Mouse (Mus musculus) frontal cortex, postnatal 10 days (tissue): Measurements from ENCODE around the gene Arhgef16.

Source experiments
- DNase-seq, 2 experiments: peaks; one replicate each; pipeline ENCODE4 v3.0.0; 2022; ENCODE audit warnings: low spot score in 2 of 2, mixed read lengths in 1 of 2

Arhgef16 gene

DNA sequence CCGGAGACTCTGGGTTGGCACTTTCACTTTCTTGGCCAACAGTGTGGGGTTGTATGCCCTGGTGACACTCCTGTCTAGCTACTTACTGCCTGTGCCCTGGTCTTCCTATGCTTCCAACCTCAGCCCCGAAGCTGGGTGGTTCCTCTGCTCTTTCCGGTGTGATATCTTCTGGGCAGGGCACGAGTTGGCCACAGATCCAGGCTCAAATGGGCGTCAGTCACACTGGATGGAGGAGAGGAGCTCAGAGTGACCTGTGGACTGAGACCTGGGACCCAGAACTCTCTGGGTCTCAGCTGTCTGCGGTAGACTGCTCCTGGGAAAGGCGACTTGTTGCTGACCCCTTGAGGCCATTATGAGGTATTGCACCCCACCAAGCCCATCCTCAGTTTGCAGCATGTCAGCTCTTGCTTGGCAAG lies at the start of gene Arhgef16:
Arhgef16 (minus strand) TSS at position 211 of the 416 bp plus-strand sequence.
- DNase-seq = peak in 1 of 2 experiments; percentile 46

DNA sequence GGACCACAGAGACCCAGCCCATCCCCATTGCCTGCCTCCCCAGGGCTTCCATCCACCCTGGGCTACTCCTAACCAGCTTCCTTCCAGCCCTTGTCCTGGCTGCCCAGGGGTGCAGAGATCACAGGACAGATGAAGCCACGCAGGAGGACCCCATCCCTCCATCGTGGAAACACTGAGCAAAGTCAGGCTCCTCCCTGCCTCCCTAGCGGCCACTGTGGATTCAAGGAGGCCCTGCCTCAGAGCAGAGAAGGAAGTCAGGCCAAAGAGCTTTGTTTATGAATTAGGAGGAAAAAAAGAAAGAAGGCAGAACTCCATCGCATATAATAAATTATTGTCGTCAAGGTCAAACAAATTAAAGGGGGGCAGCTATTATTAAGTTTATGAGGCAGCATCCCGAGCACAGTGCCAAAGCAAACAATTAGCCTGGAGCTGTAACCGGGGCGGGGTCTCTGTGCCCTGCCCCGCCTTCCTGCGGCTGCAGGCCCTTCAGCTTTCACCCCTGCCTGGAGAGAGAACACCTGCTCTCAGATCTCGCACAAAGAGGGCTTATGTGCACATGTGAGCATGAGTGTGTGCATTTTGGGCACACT lies 46.8 kb upstream of the Arhgef16 start:
- DNase-seq = no peak

DNA sequence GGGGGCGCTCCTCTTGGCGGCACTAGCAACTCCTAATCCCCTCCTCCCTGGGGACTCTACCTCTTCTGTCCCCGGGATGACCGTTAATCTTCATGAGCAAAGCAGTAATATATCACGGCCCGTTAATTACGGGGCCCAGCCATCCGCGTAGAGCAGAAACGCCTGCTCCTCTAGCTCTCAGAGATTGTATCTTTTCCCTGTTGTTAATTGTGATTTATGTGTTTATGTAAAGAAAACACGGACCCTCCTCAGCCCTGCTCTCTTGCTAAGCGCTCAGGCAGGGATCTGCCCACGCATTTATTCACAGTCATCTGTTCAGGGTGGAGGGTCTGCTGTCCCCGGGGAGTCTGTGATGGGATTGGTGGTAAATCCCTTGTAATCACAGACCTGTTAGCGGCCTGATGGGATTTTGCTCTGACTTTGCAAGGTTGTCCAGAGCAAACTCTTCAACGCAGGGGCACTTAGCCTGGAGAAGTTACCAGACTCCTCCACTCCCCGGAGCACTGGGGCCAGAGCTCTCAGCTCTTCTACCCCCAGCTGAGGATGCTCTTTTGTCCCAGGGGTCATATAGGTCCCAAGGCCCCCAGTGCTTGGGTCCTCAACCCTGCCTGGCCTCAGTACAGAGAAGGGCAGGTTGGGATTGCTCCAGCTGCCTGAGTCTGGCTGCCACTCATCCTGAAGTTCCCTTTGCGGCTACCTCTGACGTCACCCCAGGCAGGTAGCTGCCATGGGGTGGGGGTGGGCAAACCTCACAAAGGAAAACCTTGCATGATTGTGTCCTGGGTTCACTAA lies 45.5 kb upstream of the Arhgef16 start:
- DNase-seq = no peak

DNA sequence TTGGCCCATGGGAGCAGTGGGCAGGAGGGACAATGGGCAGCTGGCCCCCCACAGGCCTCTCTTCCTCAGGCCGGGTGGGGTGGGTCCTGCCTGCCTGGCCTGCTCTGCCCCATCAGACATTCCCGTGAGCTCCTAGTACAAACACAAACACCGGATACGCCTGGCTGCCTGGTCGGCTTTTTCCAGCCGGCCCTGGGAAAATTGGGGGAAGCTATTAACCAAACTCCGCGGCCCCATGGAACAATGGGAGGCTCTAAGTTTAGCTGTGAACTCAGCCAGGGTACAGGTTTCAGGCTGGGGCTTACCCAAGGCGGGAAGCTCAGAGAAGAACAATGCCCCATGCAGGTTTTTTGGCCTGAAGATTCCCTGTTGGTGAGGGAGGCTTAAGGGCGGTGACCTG lies 35.2 kb upstream of the Arhgef16 start:
- no peak for DNase-seq

DNA sequence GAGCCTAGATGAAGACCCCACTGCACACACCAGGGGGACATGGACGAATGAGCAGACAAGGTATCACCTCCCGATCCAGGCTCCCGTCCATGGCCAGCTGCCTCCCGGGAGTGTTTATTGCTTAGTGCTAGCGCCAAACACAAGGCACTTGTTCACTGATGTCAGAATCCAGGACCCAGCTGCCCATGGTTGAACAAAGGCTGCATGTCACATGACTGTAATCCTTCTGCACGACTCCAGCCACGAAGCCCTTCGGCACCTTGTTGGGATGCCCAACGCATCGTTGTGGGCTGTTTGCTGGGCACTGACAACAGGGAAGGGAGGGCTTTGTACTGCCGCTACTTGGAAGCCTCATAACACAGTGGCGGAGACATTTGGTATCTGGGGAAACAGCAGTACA lies 34.3 kb upstream of the Arhgef16 start, which contains the start of gene B230104I21Rik:
B230104I21Rik (plus strand) TSS at position 367 of the 400 bp plus-strand sequence.
- peak; percentile 45 to 73 for DNase-seq

DNA sequence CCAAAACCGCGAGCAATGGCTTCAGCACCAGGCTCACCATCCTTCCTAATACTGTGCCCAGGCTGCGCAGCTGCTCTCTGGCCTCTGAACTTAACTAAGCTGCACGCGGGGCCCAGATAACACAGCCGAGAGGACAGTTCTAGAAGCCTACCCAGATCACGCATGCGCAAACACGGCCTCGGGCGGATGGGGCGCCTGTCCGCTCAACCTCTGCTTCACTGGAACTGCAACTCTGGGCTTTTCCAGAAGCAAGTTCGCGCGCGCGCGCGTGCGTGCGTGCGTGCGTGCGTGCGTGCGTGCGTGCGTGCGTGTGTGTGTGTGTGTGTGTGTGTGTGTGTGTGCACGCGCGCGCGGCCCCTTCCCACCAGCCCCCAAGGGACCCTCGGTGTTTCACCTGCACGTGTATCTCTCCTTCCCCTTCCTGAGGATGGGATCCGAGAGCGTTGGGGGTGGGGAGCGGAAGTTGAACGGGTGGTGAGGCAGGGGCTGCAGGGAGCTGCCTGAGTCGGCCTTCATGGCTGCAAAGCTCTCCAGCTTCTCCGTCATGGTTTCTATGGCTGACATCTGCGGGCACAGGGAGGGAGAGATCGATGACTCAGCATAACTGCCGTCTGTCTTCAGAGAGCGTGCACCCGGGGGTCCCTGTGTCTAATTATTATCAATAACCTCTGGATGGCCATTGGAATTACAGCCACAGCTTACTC lies 33.4 kb upstream of the Arhgef16 start:
- no peak for DNase-seq

DNA sequence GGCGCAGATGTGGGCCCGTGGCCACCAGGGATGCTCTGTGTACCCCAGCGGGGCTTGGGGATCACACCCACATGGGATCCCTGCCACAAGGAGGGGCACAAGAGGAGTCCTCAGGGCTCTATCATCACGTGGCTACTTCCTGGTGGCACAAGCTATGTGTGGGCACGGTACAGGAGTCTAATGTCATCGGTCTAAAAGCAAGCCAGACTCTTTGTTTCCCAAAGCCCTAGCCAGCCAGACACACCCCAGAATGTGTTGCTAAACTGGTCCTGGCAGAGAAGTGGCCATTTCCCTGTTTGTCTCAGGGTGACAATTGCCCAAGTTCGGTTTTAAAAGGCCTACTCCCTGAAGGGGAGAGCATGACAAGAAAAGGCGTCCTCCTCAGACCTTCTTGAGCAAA lies 31.8 kb upstream of the Arhgef16 start:
- no peak for DNase-seq

DNA sequence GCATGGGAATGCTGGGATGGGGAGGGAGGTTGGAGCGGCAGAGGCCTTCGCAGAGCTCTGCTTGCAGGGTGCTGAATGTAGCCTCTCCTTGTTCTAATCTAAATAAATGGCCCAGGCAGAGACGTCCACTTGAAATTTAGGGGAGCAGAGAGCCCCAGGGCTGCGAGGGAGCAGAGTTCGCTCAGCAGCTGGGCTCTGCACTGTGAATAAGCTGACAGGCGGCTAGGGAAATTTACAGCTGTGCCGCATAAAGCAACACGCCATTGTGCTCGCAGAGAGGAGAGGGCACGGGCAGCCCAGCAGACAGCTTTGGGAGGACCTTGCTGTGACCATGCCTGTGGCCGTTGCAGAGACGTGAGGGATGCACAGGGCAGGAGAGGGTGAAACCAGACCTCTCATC lies 29.8 kb upstream of the Arhgef16 start:
- no peak for DNase-seq

DNA sequence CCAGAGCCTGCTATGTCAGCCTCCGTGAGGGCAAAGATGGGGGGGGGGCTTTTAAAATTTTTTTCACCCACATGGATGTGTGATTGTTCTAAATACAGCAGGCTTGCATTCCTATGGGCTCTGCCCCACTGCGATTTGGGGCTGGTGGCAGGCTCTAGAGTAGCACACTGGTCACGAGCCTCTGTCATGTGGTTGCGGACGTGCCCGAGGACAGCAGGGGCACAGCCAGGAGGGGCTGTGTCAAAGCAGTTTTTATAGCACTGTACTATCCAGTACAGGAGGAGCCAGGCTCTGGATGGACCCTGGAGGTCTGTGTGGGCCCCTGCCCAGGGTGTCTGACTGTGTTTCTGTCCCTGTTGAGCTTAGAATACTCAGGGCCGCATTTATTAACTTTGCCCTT lies 28.5 kb upstream of the Arhgef16 start:
- no peak for DNase-seq

DNA sequence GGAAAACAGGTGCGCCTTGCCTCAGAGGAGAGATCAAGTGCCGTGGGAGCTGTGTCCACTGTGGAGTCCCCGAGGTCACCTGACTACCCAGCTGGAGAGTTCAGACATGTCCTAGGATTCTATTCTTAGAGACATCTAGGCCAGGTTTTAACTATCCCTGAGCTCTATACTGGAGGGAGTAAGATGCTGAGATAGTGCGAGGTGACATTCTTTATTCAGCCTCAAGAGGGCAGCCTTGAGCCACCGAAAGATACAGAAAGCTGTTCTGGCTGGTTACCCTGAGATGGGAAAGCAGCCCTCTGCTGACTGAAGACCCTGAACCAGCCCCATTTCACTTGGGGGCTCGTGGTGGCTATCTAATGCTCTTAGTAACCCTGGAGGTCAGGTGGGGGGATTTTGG lies 27.4 kb upstream of the Arhgef16 start:
- DNase-seq = peak; percentile 37 to 76

DNA sequence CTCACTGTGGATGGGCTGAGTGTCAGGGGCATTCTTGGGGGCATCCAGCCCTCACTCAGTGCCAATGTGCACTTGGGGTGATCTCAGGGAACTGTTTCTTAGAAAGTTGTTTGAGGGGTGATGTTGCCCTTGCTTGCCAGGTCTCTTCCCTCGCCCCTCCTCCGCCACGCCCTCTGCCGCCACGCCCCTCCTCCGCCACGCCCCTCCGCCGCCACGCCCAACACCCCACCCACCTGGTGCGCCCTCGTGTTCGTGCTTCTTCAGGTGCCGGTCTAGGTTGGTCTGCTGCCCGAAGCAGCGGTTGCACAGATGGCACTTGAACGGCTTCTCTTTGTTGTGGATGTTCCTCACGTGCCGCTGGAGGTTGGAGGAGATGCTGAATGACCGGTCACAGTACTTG lies 27.0 kb upstream of the Arhgef16 start:
- no peak for DNase-seq

DNA sequence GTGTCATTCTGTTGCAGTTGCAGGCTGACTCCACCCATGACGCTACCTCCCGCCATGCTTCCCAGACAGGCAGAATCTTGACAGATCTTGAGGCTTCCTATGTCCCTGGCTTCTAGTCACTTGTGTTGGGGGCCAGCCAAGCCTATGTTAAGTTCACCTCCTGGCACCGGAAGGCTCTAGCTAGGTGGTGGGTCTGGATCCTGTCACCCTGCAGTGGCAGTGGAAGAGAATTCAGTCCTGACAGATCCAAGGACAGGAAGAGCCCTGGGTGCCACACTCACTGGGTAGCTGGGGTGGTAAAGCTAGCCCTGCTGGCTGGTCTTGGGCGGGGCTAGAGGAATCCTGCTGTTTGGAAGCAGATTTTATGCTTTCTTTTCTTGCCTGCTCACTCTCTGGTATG lies 23.9 kb upstream of the Arhgef16 start:
- DNase-seq = no peak

DNA sequence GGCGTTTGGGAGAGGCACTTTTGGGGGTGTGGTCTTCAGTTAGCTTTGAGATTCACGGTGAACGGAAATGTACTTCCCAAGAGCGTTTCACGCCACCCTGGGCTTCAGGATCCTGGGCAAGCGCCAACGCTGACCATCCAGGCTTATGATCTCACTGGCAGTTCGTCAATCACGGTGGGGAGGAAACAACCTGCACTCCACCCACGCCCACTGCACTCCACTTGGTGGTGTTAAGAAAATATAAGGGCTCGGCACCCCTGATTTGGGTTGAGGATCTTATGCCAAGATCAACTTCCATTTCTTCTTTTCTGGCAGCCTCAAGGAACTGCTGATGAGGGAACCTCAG lies 12.1 kb upstream of the Arhgef16 start:
- no peak for DNase-seq

DNA sequence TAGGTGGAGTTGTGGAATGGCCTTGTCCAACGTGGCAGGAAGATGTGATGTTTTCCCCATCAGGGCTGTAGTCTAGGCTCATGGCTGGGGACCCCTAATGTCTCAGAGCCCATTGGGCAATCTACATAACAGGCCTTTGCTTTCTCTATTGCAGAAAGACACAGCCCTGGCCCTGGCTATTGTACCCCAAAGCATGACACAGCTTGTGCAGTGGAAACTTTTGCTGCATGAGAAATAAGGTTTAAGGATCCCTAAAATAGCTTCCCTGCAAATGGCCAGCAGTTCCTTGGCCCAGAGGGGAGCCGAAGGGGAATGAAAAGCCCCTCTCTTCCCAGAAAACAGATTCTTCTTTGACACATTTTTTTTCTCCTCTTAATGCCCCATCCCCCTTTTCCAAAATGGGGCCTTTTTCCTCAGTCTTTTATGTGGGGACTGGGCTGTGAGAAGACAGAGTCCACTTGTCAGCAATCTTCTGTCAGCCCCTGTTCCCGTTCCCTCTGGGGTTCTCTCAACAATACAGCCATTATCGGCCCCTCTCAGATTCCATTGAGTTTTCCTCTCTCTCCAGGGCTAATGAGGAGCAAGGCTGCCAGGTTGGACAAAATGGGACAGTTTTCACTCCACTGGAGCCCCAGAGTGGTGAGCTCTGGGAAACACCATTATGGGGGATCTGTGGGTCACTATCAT lies 11.6 kb upstream of the Arhgef16 start:
- peak; percentile 46 to 63 for DNase-seq

DNA sequence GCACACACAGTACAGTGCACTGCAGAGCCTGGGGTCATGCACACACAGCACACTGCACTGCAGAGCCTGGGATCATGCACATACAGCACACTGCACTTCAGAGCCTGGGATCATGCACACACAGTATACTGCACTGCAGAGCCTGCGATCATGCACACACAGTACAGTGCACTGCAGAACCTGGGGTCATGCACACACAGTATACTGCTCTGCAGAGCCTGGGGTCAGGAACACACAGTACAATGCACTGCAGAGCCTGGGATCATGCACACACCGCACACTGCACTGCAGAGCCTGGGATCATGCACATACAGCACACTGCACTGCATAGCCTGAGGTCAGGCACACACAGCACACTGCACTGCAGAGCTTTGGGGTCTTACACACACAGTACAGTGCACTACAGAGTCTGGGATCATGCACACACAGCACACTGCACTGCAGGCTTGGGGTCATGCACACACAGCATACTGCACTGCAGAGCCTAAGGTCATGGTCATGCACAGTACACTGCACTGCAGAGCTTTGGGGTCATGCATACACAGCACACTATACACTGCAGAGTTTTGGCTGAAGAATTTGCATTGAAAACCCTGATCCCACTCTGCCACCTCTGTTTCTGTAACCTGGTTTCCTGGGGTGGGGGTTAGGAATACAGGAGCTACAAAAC lies 10.8 kb upstream of the Arhgef16 start:
- no peak for DNase-seq

DNA sequence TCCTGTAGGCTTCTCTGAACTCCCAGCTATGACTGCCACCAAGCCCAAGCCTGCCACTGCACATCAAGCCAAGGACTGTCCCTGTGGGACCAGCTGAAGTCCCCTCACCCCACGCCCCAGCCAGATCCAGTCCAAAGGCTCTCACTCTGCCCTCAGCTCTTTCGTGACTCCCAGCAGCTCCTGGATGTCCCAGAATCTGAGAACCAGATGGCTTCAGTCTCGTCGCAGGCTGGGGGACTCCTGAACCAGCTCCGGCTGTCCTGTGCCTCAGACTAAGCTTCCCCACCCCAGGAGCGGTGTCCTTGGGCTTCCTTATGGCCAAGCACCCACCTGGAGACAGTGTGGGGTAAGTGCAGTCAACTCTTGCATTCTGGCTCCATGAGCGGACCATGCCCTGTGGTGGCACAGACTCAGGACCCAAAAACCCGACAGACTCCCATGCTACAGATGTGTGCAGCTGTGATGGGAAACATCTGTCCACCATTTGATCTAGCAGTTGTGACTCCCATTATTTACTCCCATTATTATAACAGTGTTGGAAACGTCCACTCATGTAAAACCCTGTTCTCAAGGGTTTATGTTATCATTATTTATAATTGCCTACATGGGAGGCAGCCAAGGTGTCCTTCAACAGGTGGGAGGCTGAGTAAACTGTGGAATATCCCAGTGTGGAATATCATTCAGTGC lies 9.2 kb upstream of the Arhgef16 start:
- DNase-seq = no peak

DNA sequence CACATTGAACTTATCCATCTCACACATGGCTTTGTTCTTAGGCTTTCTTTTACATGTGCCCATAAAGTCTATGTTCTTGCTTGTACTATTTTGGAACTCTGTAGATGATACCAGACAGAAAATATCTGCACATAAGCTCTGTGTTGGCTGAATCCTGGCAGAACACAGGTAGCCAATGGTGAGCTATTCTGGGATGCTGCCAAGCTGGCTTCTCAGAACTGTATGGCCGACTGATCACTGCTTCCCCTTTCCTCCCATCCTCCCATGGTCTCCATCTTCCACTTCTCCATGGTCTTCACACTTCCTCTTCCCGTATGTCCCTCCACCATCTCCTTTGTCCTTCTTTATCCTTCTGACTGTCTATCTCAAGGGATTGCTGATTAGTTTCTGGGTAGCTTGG lies 7.7 kb upstream of the Arhgef16 start:
- DNase-seq = no peak

DNA sequence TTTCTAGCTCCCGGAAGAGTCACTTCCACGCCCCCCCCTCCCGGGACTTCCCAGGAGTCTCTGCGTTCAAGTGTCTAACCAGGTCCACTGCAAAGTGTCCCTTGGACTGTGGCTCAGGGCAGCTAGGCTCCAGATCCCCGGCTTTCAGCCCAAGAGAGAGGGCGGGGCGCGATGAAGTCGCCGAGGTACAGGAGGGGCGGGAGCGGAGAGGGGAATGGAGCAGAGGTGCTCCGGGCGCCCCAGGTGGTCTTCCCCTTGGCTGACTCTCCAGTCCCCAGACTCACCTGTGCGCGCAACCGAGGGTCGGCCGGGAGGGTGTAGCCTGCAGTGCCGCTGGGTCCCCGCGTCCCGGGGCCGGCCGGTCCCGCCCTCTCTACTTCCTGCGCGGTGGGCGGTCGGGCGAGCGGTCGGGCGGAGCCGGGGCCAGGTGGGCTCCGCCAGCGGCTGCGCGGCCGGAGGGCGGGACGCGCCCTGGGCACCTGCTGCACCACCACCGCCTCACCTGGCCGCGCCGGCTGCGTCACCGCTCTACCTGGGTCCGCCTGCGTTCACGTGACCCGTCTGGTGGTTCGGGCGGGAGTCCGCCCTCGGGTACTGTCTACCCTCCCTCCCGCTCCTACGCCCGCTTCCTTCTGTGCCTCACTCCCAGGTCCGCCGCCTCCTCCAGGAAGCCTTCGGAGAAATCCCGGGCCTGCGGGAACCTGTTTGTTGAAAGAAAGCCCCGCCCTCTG lies 1.8 kb downstream of the Arhgef16 start:
- no peak for DNase-seq

DNA sequence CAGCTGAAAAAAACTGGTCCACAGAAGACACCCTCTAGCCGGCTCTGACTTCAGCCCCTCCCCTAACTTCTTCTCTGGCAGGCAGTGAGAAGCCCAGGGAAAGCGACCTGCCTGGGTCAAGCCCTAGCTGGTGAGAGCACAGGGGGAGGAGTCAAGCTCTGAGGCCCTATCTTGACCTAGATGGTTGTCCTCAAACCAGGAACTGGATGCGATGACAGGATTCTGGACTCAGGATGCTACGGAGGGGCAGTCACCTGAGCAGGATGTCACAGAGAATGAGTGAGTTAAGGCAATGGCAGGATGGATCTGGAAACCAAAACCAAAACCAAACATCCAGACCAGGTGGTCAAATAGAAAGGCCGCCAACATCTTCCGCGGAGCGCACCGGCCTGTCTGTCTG lies 3.7 kb downstream of the Arhgef16 start:
- no peak for DNase-seq

DNA sequence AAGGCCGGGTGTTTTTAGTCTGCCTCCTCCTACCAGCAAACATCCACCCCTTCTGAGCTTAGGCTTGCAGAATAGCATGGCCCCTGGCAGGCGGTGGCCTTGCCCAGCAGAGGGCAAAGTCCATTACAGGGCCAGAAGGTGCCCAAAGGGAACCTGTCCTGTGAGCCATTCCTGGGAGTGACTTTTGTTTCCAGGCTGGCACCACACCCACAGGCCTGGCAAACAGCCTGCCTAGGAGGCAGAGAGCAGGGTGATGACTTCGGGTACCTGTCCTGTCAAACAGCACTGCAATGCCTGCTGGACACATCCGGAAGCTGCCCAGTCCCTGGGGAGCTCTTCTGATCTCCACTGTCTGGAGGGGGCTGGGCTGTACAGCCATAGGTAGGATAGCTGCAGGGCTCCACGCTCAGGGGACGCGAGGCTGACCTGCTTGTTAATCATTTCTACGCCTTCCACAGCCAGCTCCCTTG lies 7.2 kb downstream of the Arhgef16 start:
- DNase-seq = no peak
